Mouse (Mus musculus) stomach, postnatal 0 days (tissue): ENCODE measurements around the gene Nxt1. TPM values are rescaled to one million over a fixed set of nuclear protein-coding genes. Genes with fewer than 3 reads are reported as not detected.

Experiments
- ATAC-seq: fragments of 200-750 bp; cut with Nextera tagmentation; 2 replicates; pipeline ENCODE4 v1.8.0; 2017; ENCODE audit not compliant: low FRiP score, low TSS enrichment
- DNase-seq: peaks from one replicate; pipeline ENCODE4 v3.0.0-alpha.2; 2016; ENCODE audit warnings: low spot score
- H3K27ac ChIP-seq: fragments of 300-500 bp; sonication (generic); replicated peaks from 2 replicates; pipeline ENCODE4 v1.5.1; 2014; ENCODE audit warnings: mild to moderate bottlenecking, control low read depth
- H3K27me3 ChIP-seq: fragments of 300-500 bp; sonication (generic); 2 replicates; pipeline ENCODE4 v1.6.1; 2014; ENCODE audit warnings: low read length; ENCODE audit not compliant: control insufficient read depth, insufficient read depth
- H3K36me3 ChIP-seq: fragments of 300-500 bp; sonication (generic); 2 replicates; pipeline ENCODE4 v1.6.1; 2014; ENCODE audit warnings: low read length, mixed read lengths; ENCODE audit not compliant: control insufficient read depth, insufficient read depth
- H3K4me1 ChIP-seq: fragments of 300-500 bp; sonication (generic); replicated peaks from 2 replicates; pipeline ENCODE4 v1.6.1; 2014; ENCODE audit warnings: antibody characterized with exemption; ENCODE audit not compliant: control insufficient read depth, insufficient read depth
- H3K4me2 ChIP-seq: fragments of 300-500 bp; sonication (generic); replicated peaks from 2 replicates; pipeline ENCODE4 v1.6.1; 2014; ENCODE audit warnings: low read depth, mild to moderate bottlenecking, control low read depth, moderate library complexity
- H3K4me3 ChIP-seq: fragments of 300-500 bp; sonication (generic); 2 replicates; pipeline ENCODE4 v1.5.1; 2014; ENCODE audit warnings: low read depth, low read length, control low read depth
- H3K9ac ChIP-seq: fragments of 300-500 bp; sonication (generic); 2 replicates; pipeline ENCODE4 v1.6.1; 2014; ENCODE audit warnings: mild to moderate bottlenecking, low read length, control low read depth, mixed read lengths
- H3K9me3 ChIP-seq: fragments of 300-500 bp; sonication (generic); 2 replicates; pipeline ENCODE4 v1.6.1; 2016; ENCODE audit warnings: low read length; ENCODE audit not compliant: control insufficient read depth
- CTCF ChIP-seq: IDR thresholded peaks from 2 replicates; pipeline ENCODE4 v1.5.1; 2016; ENCODE audit warnings: antibody characterized with exemption, low read depth, mild to moderate bottlenecking, moderate library complexity
- EP300 ChIP-seq: optimal IDR thresholded peaks from 2 replicates; pipeline ENCODE3; 2016; ENCODE audit warnings: antibody characterized with exemption
- WGBS: fragments of 180-500 bp; shearing (Covaris S2); extraction: QIAGEN DNeasy Blood & Tissue Kit; methylation state at CpG from one replicate; pipeline ENCODE4 v1.1.7; 2014; 5-methylcytosine and 5-hydroxymethylcytosine counted together
- polyA plus RNA-seq: library from polyadenylated mRNA; unstranded; fragments of >200 nt; fragmentation: Nextera tagmentation; extraction: Ambion mirVana; gene quantifications from 2 replicates; pipeline ENCODE4 v1.2.1, GENCODE M21; 2015

Gene Nxt1
- polyA plus RNA-seq, 1 experiment from 2014 or later = 57.1 TPM

DNA sequence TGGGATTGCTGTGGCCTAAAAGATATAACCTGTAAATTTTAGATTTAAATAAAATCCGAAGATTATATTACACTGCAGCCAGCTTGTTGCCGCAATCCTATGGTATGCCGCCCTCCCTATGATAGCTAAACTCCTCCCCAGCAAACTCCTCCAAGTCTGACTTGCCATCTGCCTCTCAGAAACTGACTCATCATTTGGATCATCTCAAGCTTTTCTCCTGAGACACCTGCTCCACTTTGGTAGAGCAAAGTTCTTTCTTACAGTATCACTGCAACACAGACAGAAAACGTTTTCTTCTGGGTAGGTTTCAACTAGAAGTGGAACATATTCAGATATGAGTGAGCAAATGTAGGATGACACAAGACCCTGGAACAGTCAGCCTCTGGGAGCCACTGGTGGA is 37.9 kb upstream of the Nxt1 start:
- H3K4me3 ChIP-seq = no peak overlapping the region
- no peak for DNase-seq
- H3K9me3 ChIP-seq = no peaks in the 10 kb centered on the region
- no peaks in the 10 kb centered on the region for H3K36me3 ChIP-seq
- no peak for ATAC-seq
- no peaks in the 10 kb centered on the region for H3K27me3 ChIP-seq
- 87% methylated on average over 4 of the region's 4 CpGs for WGBS
- no peak overlapping the region for H3K4me2 ChIP-seq
- H3K9ac ChIP-seq = no peak overlapping the region
- no peaks in the 10 kb centered on the region for H3K4me1 ChIP-seq
- no peak for TF ChIP-seq EP300
- TF ChIP-seq CTCF = no peak
- H3K27ac ChIP-seq = no peak overlapping the region

DNA sequence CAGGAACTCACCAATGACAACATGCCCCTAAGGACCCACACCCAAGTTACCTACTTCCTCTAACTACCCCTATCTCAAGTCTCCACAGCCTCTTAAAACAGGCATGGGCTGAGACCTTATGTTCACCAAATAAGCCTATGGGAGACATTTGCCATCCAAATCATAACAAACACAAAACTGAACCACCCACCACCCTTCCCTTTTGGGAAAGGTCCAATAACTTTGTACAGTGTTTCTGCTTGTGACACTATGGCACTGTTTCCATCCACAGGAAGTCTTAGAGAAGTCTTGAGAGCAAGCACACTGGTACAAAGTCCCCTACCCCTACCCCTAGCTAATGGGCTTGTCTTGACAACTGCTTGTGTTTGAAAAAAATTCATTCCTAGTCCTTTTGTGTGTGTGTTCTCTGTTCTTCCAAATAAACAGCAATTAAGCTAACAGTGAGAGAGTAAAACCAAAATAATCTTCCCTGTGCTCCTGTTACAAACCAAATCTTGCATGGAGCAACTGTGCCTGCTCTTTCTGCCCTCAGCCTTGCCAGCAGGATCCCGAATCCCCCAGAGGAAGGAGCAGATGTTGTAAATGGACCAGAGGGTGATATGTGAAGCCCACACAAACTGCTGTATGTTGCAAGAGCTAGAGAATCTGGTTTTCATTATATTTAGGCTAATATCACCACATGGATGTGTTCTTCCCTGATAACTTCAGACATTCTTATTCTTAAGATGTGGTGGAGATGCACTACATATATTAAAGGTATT is 29.6 kb upstream of the Nxt1 start:
- ATAC-seq (no peak), DNase-seq (no peak)
- Histone ChIP-seq H3K4me3 (no peak overlapping the region), H3K36me3 (no peaks in the 10 kb centered on the region), H3K4me1 (no peaks in the 10 kb centered on the region), H3K4me2 (no peak overlapping the region), H3K9me3 (no peaks in the 10 kb centered on the region), H3K9ac (no peak overlapping the region), H3K27me3 (no peaks in the 10 kb centered on the region), H3K27ac (no peak overlapping the region)
- WGBS = 60% methylated on average over 1 of the region's 1 CpGs
- TF ChIP-seq EP300 (no peak), CTCF (no peak)

DNA sequence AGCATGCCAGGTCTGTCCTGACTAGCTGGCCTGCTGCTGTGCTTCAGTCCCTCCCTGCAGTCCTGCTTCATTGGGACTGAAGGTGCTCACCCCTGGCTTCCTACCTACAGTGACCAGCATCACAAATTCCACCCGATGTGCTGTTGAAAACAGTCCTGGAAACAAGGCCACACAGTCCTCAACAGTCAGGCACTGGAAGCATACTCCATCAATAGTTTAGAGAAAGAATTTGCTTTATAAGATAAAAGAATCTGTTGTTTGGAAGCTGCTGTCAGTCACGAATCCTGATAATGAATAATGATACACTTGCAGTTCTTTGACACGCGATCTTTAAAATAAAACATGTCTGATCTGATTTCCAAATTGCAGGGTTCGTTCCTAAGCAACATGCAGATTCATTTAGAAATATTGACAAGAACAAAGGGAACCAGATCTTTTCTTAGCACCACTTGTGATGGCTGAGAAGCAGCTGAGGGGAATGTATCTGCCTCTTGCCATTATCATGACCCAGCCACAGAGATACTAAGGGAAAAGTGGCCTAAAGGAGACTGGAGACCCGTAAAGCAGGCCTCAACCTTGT is 27.9 kb upstream of the Nxt1 start:
- DNase-seq (no peak), ATAC-seq (no peak)
- Histone ChIP-seq H3K9ac (no peak overlapping the region), H3K9me3 (no peaks in the 10 kb centered on the region), H3K27me3 (no peaks in the 10 kb centered on the region), H3K27ac (no peak overlapping the region), H3K4me2 (no peak overlapping the region), H3K36me3 (no peaks in the 10 kb centered on the region), H3K4me1 (no peaks in the 10 kb centered on the region), H3K4me3 (no peak overlapping the region)
- 71% methylated on average over 6 of the region's 6 CpGs for WGBS
- no peak for TF ChIP-seq CTCF
- TF ChIP-seq EP300 = no peak

DNA sequence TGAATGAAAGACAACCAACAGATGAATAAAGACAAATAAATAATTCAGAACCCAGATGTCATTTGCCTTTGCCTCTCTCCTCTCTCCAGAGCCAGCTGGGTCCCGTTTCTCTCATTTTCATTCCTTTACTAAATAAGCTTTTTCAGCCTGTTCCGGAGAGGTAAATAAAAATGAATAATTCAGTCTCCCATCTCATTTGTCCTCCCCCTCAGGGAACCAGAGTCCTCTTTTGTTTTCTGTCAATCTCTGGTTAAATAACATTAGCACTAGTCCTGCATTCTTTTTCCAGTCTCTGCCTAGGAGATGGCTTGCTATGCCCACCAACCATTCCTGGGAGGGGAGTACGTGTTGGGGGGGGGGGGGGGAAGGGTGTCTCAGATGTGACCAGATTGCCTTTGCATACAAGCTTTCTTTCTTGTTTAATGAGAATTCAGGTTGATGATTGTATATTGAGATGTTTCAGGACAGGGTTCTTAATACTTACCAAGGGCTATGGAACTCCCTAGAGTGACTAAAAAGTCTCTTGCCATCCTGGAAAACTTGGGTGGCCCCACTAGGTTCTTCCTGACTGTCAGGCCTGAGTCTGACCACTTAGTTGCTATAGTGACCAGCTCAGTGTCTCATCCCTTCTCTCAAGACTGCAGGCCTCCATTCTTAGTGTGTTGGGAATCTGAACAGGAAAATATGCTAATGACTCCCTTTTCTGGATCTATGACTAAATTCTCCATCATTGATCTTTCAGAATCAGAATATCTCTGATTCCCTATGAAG is 21.6 kb upstream of the Nxt1 start:
- no peaks in the 10 kb centered on the region for H3K9me3 ChIP-seq
- ATAC-seq (no peak), DNase-seq (no peak)
- no peaks in the 10 kb centered on the region for H3K27me3 ChIP-seq
- TF ChIP-seq CTCF (no peak), EP300 (no peak)
- no peak overlapping the region for H3K9ac ChIP-seq
- no peaks in the 10 kb centered on the region for H3K36me3 ChIP-seq
- 24% methylated on average over 3 of the region's 3 CpGs for WGBS
- H3K4me1 ChIP-seq = no peaks in the 10 kb centered on the region
- H3K27ac ChIP-seq = no peak overlapping the region
- no peak overlapping the region for H3K4me3 ChIP-seq
- no peak overlapping the region for H3K4me2 ChIP-seq

DNA sequence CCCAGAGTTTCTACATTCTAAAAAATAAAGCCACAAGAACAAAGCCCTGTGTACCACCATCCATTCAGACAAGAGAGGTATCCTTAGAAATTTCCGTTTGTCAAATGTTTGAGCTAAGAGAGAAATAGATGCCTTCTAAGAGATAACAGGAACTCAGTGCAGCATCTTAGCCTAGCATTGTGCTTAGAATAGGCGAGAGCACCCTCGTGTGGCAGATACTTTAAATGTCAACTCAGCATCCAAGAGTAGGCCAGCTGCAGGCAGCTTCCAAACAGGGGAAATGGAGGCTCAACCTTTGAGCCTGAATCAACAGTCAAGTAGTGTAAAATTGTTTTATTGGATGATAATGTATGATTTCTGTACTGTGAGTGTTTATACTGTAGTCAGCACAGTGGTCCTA is 17.4 kb upstream of the Nxt1 start:
- Histone ChIP-seq H3K27me3 (no peaks in the 10 kb centered on the region), H3K4me2 (no peak overlapping the region), H3K9ac (no peak overlapping the region), H3K4me3 (no peak overlapping the region), H3K9me3 (no peaks in the 10 kb centered on the region), H3K36me3 (no peaks in the 10 kb centered on the region), H3K27ac (no peak overlapping the region), H3K4me1 (no peaks in the 10 kb centered on the region)
- peak; percentile 91 for TF ChIP-seq CTCF
- TF ChIP-seq EP300 = no peak
- peak; percentile 52 for DNase-seq
- ATAC-seq = 0 out of 2 replicates have a peak, but pooled peaks have one; percentile 54
- WGBS = under 1% methylated on average over 3 of the region's 3 CpGs

DNA sequence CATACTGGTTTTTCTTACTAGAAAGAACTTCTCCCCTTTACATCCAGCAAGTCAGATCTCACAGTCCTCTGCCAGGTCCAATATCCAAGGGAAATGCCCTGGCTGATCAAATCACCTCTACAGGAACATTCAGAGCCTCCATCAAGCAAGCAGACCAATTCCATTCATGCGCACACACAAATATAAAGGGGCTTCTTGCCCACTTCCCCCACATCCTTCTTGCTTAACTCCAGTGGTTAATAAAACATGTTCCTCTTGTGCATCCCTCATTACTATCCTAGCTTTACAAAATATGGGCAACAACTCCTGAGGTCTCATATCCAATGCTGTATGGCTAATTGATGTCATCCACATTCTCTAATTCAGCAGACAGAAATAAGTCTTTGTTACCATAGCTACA is 8.9 kb upstream of the Nxt1 start:
- no peak overlapping the region for H3K4me2 ChIP-seq
- no peaks in the 10 kb centered on the region for H3K9me3 ChIP-seq
- no peak overlapping the region for H3K9ac ChIP-seq
- ATAC-seq (no peak), DNase-seq (no peak)
- 100% methylated on average over 1 of the region's 1 CpGs for WGBS
- no peak for TF ChIP-seq EP300
- no peak for TF ChIP-seq CTCF
- H3K4me1 ChIP-seq = no peaks in the 10 kb centered on the region
- H3K4me3 ChIP-seq = no peak overlapping the region
- H3K27ac ChIP-seq = no peak overlapping the region
- no peaks in the 10 kb centered on the region for H3K36me3 ChIP-seq
- H3K27me3 ChIP-seq = no peaks in the 10 kb centered on the region
